Mouse (Mus musculus) lung, embryonic 16.5 days (tissue): ENCODE measurements around the gene Hadhb. TPM values are rescaled to one million over a fixed set of nuclear protein-coding genes. Genes with fewer than 3 reads are reported as not detected.
A peak's percentile ranks its signal among the peaks of the same experiment; 100 is the strongest.

Experiments
- ATAC-seq: fragments of 200-750 bp; cut with Nextera tagmentation; 2 replicates; pipeline ENCODE4 v1.8.0; 2017; ENCODE audit warnings: low read depth, mild to moderate bottlenecking, moderate library complexity
- H3K27ac ChIP-seq: fragments of 300-500 bp; sonication (generic); 2 replicates; pipeline ENCODE4 v1.5.1; 2014; ENCODE audit warnings: mild to moderate bottlenecking, control low read depth, low read length
- H3K27me3 ChIP-seq: fragments of 300-500 bp; sonication (generic); 2 replicates; pipeline ENCODE4 v1.6.1; 2014; ENCODE audit warnings: low read depth, low read length, mixed read lengths; ENCODE audit not compliant: control insufficient read depth, insufficient read depth
- H3K36me3 ChIP-seq: fragments of 300-500 bp; sonication (generic); 2 replicates; pipeline ENCODE4 v1.6.1; 2014; ENCODE audit warnings: low read length; ENCODE audit not compliant: control insufficient read depth, insufficient read depth
- H3K4me1 ChIP-seq: fragments of 300-500 bp; sonication (generic); replicated peaks from 2 replicates; pipeline ENCODE4 v1.6.1; 2014; ENCODE audit warnings: low read length, mixed read lengths; ENCODE audit not compliant: control insufficient read depth, insufficient read depth
- H3K4me2 ChIP-seq: fragments of 300-500 bp; sonication (generic); 2 replicates; pipeline ENCODE4 v1.6.1; 2014; ENCODE audit warnings: low read depth, low read length, control low read depth
- H3K4me3 ChIP-seq: fragments of 300-500 bp; sonication (generic); 2 replicates; pipeline ENCODE4 v1.5.1; 2014; ENCODE audit warnings: mild to moderate bottlenecking, low read length, control low read depth
- H3K9ac ChIP-seq: fragments of 300-500 bp; sonication (generic); 2 replicates; pipeline ENCODE4 v1.6.1; 2014; ENCODE audit warnings: low read length, control low read depth
- H3K9me3 ChIP-seq: fragments of 300-500 bp; sonication (generic); 2 replicates; pipeline ENCODE4 v1.6.1; 2016; ENCODE audit warnings: low read length; ENCODE audit not compliant: control insufficient read depth
- WGBS: fragments of 180-500 bp; shearing (Covaris S2); extraction: QIAGEN DNeasy Blood & Tissue Kit; methylation state at CpG from one replicate; pipeline ENCODE4 v1.1.7; 2014; 5-methylcytosine and 5-hydroxymethylcytosine counted together
- polyA plus RNA-seq: library from polyadenylated mRNA; unstranded; fragments of >200 nt; fragmentation: Nextera tagmentation; extraction: Ambion mirVana; gene quantifications from 2 replicates; pipeline ENCODE4 v1.2.1, GENCODE M21; 2015

Hadhb gene
- polyA plus RNA-seq, 1 experiment from 2014 or later, result 128 TPM

- Histone ChIP-seq H3K27ac (no peak overlapping the region), H3K27me3 (no peaks in the 10 kb centered on the region), H3K4me2 (no peak overlapping the region), H3K4me3 (no peak overlapping the region), H3K9me3 (no peaks in the 10 kb centered on the region), H3K9ac (no peak overlapping the region), H3K36me3 (no peaks in the 10 kb centered on the region), H3K4me1 (no peaks in the 10 kb centered on the region)
- 68% methylated on average over 5 of the region's 5 CpGs for WGBS
- ATAC-seq, result no peak
Observed at GRCm38 (mm10) chr5:30195340-30195739, 40.3 kb downstream of the Hadhb start.

- peak; percentile 29; the same call in 1 of the 2 replicates for ATAC-seq
- Histone ChIP-seq H3K27me3 (no peaks in the 10 kb centered on the region), H3K36me3 (no peaks in the 10 kb centered on the region), H3K9ac (no peak overlapping the region), H3K4me2 (no peak overlapping the region), H3K4me3 (no peak overlapping the region), H3K27ac (no peak overlapping the region), H3K4me1 (0 out of 2 replicates have a peak, but pooled peaks cover 2% of the 10 kb centered on the region), H3K9me3 (no peaks in the 10 kb centered on the region)
- WGBS, result 55% methylated on average over 7 of the region's 7 CpGs
Observed at GRCm38 (mm10) chr5:30198257-30198656, 43.2 kb downstream of the Hadhb start.

- Histone ChIP-seq H3K4me2 (no peak overlapping the region), H3K4me1 (0 out of 2 replicates have a peak, but pooled peaks cover 2% of the 10 kb centered on the region), H3K9ac (no peak overlapping the region), H3K27ac (no peak overlapping the region), H3K4me3 (no peak overlapping the region), H3K9me3 (no peaks in the 10 kb centered on the region), H3K36me3 (no peaks in the 10 kb centered on the region), H3K27me3 (no peaks in the 10 kb centered on the region)
- peak; percentile 44 for ATAC-seq
- 45% methylated on average over 5 of the region's 5 CpGs for WGBS
Observed at GRCm38 (mm10) chr5:30201521-30201920, 46.5 kb downstream of the Hadhb start.

- no peaks in the 10 kb centered on the region for H3K36me3 ChIP-seq
- H3K27me3 ChIP-seq, result no peaks in the 10 kb centered on the region
- H3K4me3 ChIP-seq, result no peak overlapping the region
- no peak overlapping the region for H3K27ac ChIP-seq
- H3K4me2 ChIP-seq, result no peak overlapping the region
- no peak overlapping the region for H3K9ac ChIP-seq
- H3K4me1 ChIP-seq, result 0 out of 2 replicates have a peak, but pooled peaks cover 2% of the 10 kb centered on the region
- 77% methylated on average over 7 of the region's 7 CpGs for WGBS
- ATAC-seq, result no peak
- H3K9me3 ChIP-seq, result no peaks in the 10 kb centered on the region
Observed at GRCm38 (mm10) chr5:30202221-30202620, 47.2 kb downstream of the Hadhb start.

- no peak overlapping the region for H3K27ac ChIP-seq
Observed at GRCm38 (mm10) chr5:30203216-30203885, 48.3 kb downstream of the Hadhb start.

GRCm38 (mm10) chr5:30204441-30204840 lies 49.4 kb downstream of the Hadhb start:
- H3K9ac ChIP-seq, result no peak overlapping the region
- no peak overlapping the region for H3K4me3 ChIP-seq
- no peaks in the 10 kb centered on the region for H3K9me3 ChIP-seq
- H3K27me3 ChIP-seq, result no peaks in the 10 kb centered on the region
- no peak for ATAC-seq
- 0 out of 2 replicates have a peak, but pooled peaks cover 2% of the 10 kb centered on the region for H3K4me1 ChIP-seq
- H3K27ac ChIP-seq, result no peak overlapping the region
- H3K36me3 ChIP-seq, result no peaks in the 10 kb centered on the region
- H3K4me2 ChIP-seq, result no peak overlapping the region
- 43% methylated on average over 1 of the region's 1 CpGs for WGBS

More at GRCm38 (mm10) chr5:30203216-30203885, 48.3 kb downstream of the Hadhb start:
- Histone ChIP-seq H3K4me2 (no peak overlapping the region), H3K4me3 (no peak overlapping the region), H3K9ac (no peak overlapping the region), H3K36me3 (no peaks in the 10 kb centered on the region), H3K27me3 (no peaks in the 10 kb centered on the region), H3K4me1 (0 out of 2 replicates have a peak, but pooled peaks cover 2% of the 10 kb centered on the region), H3K9me3 (no peaks in the 10 kb centered on the region)
- no peak for ATAC-seq
- 70% methylated on average over 10 of the region's 10 CpGs for WGBS

GRCm38 (mm10) chr5:30205034-30205433 lies 50.0 kb downstream of the Hadhb start:
- no peak for ATAC-seq
- H3K9me3 ChIP-seq, result no peaks in the 10 kb centered on the region
- H3K4me3 ChIP-seq, result no peak overlapping the region
- no peak overlapping the region for H3K4me2 ChIP-seq
- H3K27me3 ChIP-seq, result no peaks in the 10 kb centered on the region
- H3K36me3 ChIP-seq, result no peaks in the 10 kb centered on the region
- 57% methylated on average over 3 of the region's 3 CpGs for WGBS
- no peak overlapping the region for H3K27ac ChIP-seq
- H3K4me1 ChIP-seq, result 0 out of 2 replicates have a peak, but pooled peaks cover 2% of the 10 kb centered on the region
- no peak overlapping the region for H3K9ac ChIP-seq

- no peak within 1 kb of the TSS for H3K27ac ChIP-seq
- no peaks in the 10 kb centered on the region for H3K36me3 ChIP-seq
- no peak within 1 kb of the TSS for H3K9ac ChIP-seq
- H3K27me3 ChIP-seq, result no peaks in the 10 kb centered on the region
- 0 out of 2 replicates have a peak, but pooled peaks cover 2% of the 10 kb centered on the region for H3K4me1 ChIP-seq
- H3K4me2 ChIP-seq, result no peak within 1 kb of the TSS
- H3K4me3 ChIP-seq, result no peak within 1 kb of the TSS
- WGBS, result 32% methylated on average over 5 of the region's 5 CpGs
- H3K9me3 ChIP-seq, result no peaks in the 10 kb centered on the region
- ATAC-seq, result no peak
Observed at GRCm38 (mm10) chr5:30205493-30205892, 50.4 kb downstream of the Hadhb start, which contains the start of gene Adgrf3. Gene Adgrf3, minus strand, starts transcription at chr5:30205722.

GRCm38 (mm10) chr5:30207276-30207675 lies 52.2 kb downstream of the Hadhb start:
- H3K27me3 ChIP-seq, result no peaks in the 10 kb centered on the region
- ATAC-seq, result no peak
- H3K4me3 ChIP-seq, result no peak overlapping the region
- H3K27ac ChIP-seq, result no peak overlapping the region
- H3K4me1 ChIP-seq, result 0 out of 2 replicates have a peak, but pooled peaks cover 2% of the 10 kb centered on the region
- 69% methylated on average over 6 of the region's 6 CpGs for WGBS
- H3K9me3 ChIP-seq, result no peaks in the 10 kb centered on the region
- H3K36me3 ChIP-seq, result no peaks in the 10 kb centered on the region
- no peak overlapping the region for H3K9ac ChIP-seq
- no peak overlapping the region for H3K4me2 ChIP-seq
